Mouse (Mus musculus) MEL (cell line): ENCODE results near the gene Mmp2. TPM values are rescaled to one million over a fixed set of nuclear protein-coding genes. Genes with fewer than 3 reads are reported as not detected.

Experiments used
- DNase-seq: peaks from one replicate; pipeline ENCODE4 v3.0.0; 2011; ENCODE audit warnings: low read depth, low spot score
- H3K27ac ChIP-seq: 2 replicates; pipeline ENCODE4 v1.5.1; 2012; ENCODE audit warnings: low read depth, mild to moderate bottlenecking, control low read depth, low read length, moderate library complexity; ENCODE audit not compliant: control insufficient read depth
- H3K27me3 ChIP-seq, 2 experiments: fragments of 150-350 bp in 1 of 2; sonication (generic) in 1 of 2; 2 replicates each; pipeline ENCODE4 v1.6.1; 2012; ENCODE audit warnings: low read length in 2 of 2, mild to moderate bottlenecking in 2 of 2, improper control_type of control experiment in 1 of 2, moderate library complexity in 1 of 2; ENCODE audit not compliant: insufficient read depth in 2 of 2, control insufficient read depth in 1 of 2
- H3K36me3 ChIP-seq, 2 experiments: 2 replicates each; pipeline ENCODE4 v1.6.1; 2012 to 2014; ENCODE audit warnings: low read length in 2 of 2, improper control_type of control experiment in 1 of 2, inconsistent platforms in 1 of 2, mild to moderate bottlenecking in 1 of 2; ENCODE audit not compliant: insufficient read depth in 2 of 2, control insufficient read depth in 1 of 2
- H3K4me1 ChIP-seq, 2 experiments: fragments of 150-350 bp in 1 of 2; sonication (generic) in 1 of 2; 2 replicates each; pipeline ENCODE4 v1.6.1; 2012; ENCODE audit warnings: low read length in 2 of 2, improper control_type of control experiment in 1 of 2, mild to moderate bottlenecking in 1 of 2; ENCODE audit not compliant: insufficient read depth in 2 of 2, control insufficient read depth in 1 of 2
- H3K4me3 ChIP-seq, 2 experiments: fragments of 150-350 bp in 1 of 2; sonication (generic) in 1 of 2; 2 replicates each; pipeline ENCODE4 v1.5.1; 2012; ENCODE audit warnings: low read depth in 2 of 2, low read length in 2 of 2, mild to moderate bottlenecking in 2 of 2, moderate library complexity in 2 of 2, control low read depth in 1 of 2, improper control_type of control experiment in 1 of 2; ENCODE audit not compliant: control insufficient read depth in 1 of 2, insufficient read depth in 1 of 2
- H3K79me2 ChIP-seq: 2 replicates; pipeline ENCODE4 v1.6.1; 2012; ENCODE audit warnings: mild to moderate bottlenecking, low read length, moderate library complexity; ENCODE audit not compliant: control insufficient read depth, poor library complexity, insufficient read depth
- H3K9ac ChIP-seq: 2 replicates; pipeline ENCODE4 v1.6.1; 2012; ENCODE audit warnings: low read depth, mild to moderate bottlenecking, control low read depth, low read length, moderate library complexity; ENCODE audit not compliant: control insufficient read depth, poor library complexity, severe bottlenecking
- H3K9me3 ChIP-seq: fragments of 150-350 bp; sonication (generic); replicated peaks from 2 replicates; pipeline ENCODE4 v1.6.1; 2012; ENCODE audit warnings: mild to moderate bottlenecking, low read length, improper control_type of control experiment, moderate library complexity; ENCODE audit not compliant: insufficient read depth
- CHD1 ChIP-seq: IDR thresholded peaks from 2 replicates; pipeline ENCODE4 v1.6.1; 2012; ENCODE audit warnings: low read depth, mild to moderate bottlenecking, inconsistent platforms, low read length, improper control_type of control experiment
- CHD2 ChIP-seq: IDR thresholded peaks from 2 replicates; pipeline ENCODE4 v1.6.1; 2011; ENCODE audit warnings: low read length, improper control_type of control experiment
- CTCF ChIP-seq, 3 experiments: IDR thresholded peaks in 2 of 3; conservative IDR thresholded peaks in 1 of 3; 2 replicates each; pipeline ENCODE4 v1.5.1; 2011 to 2012; ENCODE audit warnings: low read length in 3 of 3, low read depth in 2 of 3, mild to moderate bottlenecking in 2 of 3, improper control_type of control experiment in 1 of 3, inconsistent platforms in 1 of 3, mixed read lengths in 1 of 3, moderate library complexity in 1 of 3; ENCODE audit not compliant: control insufficient read depth in 1 of 3, insufficient read depth in 1 of 3, poor library complexity in 1 of 3, severe bottlenecking in 1 of 3
- EP300 ChIP-seq, 2 experiments: IDR thresholded peaks; 2 replicates each; pipeline ENCODE4 v1.6.1; 2011; ENCODE audit warnings: improper control_type of control experiment in 2 of 2, low read length in 2 of 2, low read depth in 1 of 2, mild to moderate bottlenecking in 1 of 2
- GATA1 ChIP-seq: IDR thresholded peaks from 2 replicates; pipeline ENCODE4 v1.6.1; 2011; ENCODE audit warnings: low read depth, low read length, improper control_type of control experiment
- HCFC1 ChIP-seq: IDR thresholded peaks from 2 replicates; pipeline ENCODE4 v1.6.1; 2012; ENCODE audit warnings: low read depth, mild to moderate bottlenecking, inconsistent platforms, low read length, improper control_type of control experiment, moderate library complexity
- JUND ChIP-seq: IDR thresholded peaks from 2 replicates; pipeline ENCODE4 v1.6.1; 2011; ENCODE audit warnings: low read depth, mild to moderate bottlenecking, improper control_type of control experiment, low read length
- KAT2A ChIP-seq: conservative IDR thresholded peaks from 2 replicates; pipeline ENCODE4 v1.6.1; 2012; ENCODE audit warnings: low read depth, low read length, improper control_type of control experiment, inconsistent platforms
- MAFK ChIP-seq: IDR thresholded peaks from 2 replicates; pipeline ENCODE4 v1.6.1; 2011; ENCODE audit warnings: low read depth, mild to moderate bottlenecking, low read length, improper control_type of control experiment, borderline replicate concordance
- MEF2A ChIP-seq: IDR thresholded peaks from 2 replicates; pipeline ENCODE4 v1.6.1; 2014; ENCODE audit warnings: low read depth, mild to moderate bottlenecking, inconsistent platforms, low read length, improper control_type of control experiment; ENCODE audit not compliant: poor library complexity, insufficient replicate concordance, severe bottlenecking; ENCODE audit errors: extremely low read depth
- MXI1 ChIP-seq: IDR thresholded peaks from 2 replicates; pipeline ENCODE4 v1.6.1; 2011; ENCODE audit warnings: mild to moderate bottlenecking, low read depth, low read length, improper control_type of control experiment
- MYC ChIP-seq: IDR thresholded peaks from 2 replicates; pipeline ENCODE4 v1.6.1; 2011; ENCODE audit warnings: low read depth, mild to moderate bottlenecking, low read length, improper control_type of control experiment, moderate library complexity
- NELFE ChIP-seq: IDR thresholded peaks from 2 replicates; pipeline ENCODE4 v1.6.1; 2011; ENCODE audit warnings: low read depth, low read length, improper control_type of control experiment
- NRF1 ChIP-seq: IDR thresholded peaks from 2 replicates; pipeline ENCODE4 v1.6.1; 2014; ENCODE audit warnings: low read depth, mild to moderate bottlenecking, inconsistent platforms, low read length, improper control_type of control experiment, moderate library complexity; ENCODE audit not compliant: poor library complexity, insufficient read depth, severe bottlenecking
- POLR2A ChIP-seq, 2 experiments: IDR thresholded peaks; 2 replicates each; pipeline ENCODE4 v1.6.1; 2011 to 2012; ENCODE audit warnings: low read length in 2 of 2, mild to moderate bottlenecking in 2 of 2, control low read depth in 1 of 2, improper control_type of control experiment in 1 of 2, low read depth in 1 of 2, moderate library complexity in 1 of 2; ENCODE audit not compliant: control insufficient read depth in 1 of 2, insufficient read depth in 1 of 2, poor library complexity in 1 of 2
- POLR2AphosphoS2 ChIP-seq: IDR thresholded peaks from 2 replicates; pipeline ENCODE4 v1.6.1; 2011; ENCODE audit warnings: low read length, improper control_type of control experiment
- POLR2AphosphoS5 ChIP-seq: IDR thresholded peaks from 2 replicates; pipeline ENCODE4 v1.6.1; 2012; ENCODE audit warnings: low read depth, borderline replicate concordance, mild to moderate bottlenecking, inconsistent platforms, low read length, moderate library complexity, mixed read lengths
- RAD21 ChIP-seq: IDR thresholded peaks from 2 replicates; pipeline ENCODE4 v1.6.1; 2011; ENCODE audit warnings: mild to moderate bottlenecking, low read depth, low read length, improper control_type of control experiment
- RCOR1 ChIP-seq: IDR thresholded peaks from 2 replicates; pipeline ENCODE4 v1.6.1; 2012; ENCODE audit warnings: low read depth, mild to moderate bottlenecking, inconsistent platforms, low read length, improper control_type of control experiment
- SIN3A ChIP-seq: IDR thresholded peaks from 2 replicates; pipeline ENCODE4 v1.6.1; 2012; ENCODE audit warnings: low read length, improper control_type of control experiment, inconsistent platforms
- TAL1 ChIP-seq: IDR thresholded peaks from 2 replicates; pipeline ENCODE4 v1.6.1; 2012; ENCODE audit warnings: mild to moderate bottlenecking, inconsistent platforms, low read length, moderate library complexity, mixed read lengths
- TBP ChIP-seq: IDR thresholded peaks from 2 replicates; pipeline ENCODE4 v1.8.0; 2011; ENCODE audit warnings: low read depth, low read length, improper control_type of control experiment
- UBTF ChIP-seq: IDR thresholded peaks from 2 replicates; pipeline ENCODE4 v1.6.1; 2012; ENCODE audit warnings: low read depth, mild to moderate bottlenecking, inconsistent platforms, low read length, improper control_type of control experiment, moderate library complexity, borderline replicate concordance; ENCODE audit not compliant: insufficient read depth
- USF1 ChIP-seq: IDR thresholded peaks from 2 replicates; pipeline ENCODE4 v1.6.1; 2014; ENCODE audit warnings: low read depth, mild to moderate bottlenecking, inconsistent platforms, low read length, improper control_type of control experiment, moderate library complexity
- USF2 ChIP-seq, 2 experiments: IDR thresholded peaks; 2 replicates each; pipeline ENCODE4 v1.6.1; 2011 to 2012; ENCODE audit warnings: improper control_type of control experiment in 2 of 2, low read length in 2 of 2, borderline replicate concordance in 1 of 2, inconsistent platforms in 1 of 2, low read depth in 1 of 2, mild to moderate bottlenecking in 1 of 2; ENCODE audit not compliant: insufficient read depth in 1 of 2
- ZC3H11A ChIP-seq: IDR thresholded peaks from 2 replicates; pipeline ENCODE4 v1.6.1; 2012; ENCODE audit warnings: low read depth, mild to moderate bottlenecking, inconsistent platforms, low read length, improper control_type of control experiment
- ZKSCAN1 ChIP-seq: IDR thresholded peaks from 2 replicates; pipeline ENCODE4 v1.6.1; 2012; ENCODE audit warnings: low read depth, mild to moderate bottlenecking, inconsistent platforms, low read length, improper control_type of control experiment, moderate library complexity
- polyA plus RNA-seq, 2 experiments: library from polyadenylated mRNA; stranded (reverse) in 1 of 2; unstranded in 1 of 2; fragments of >175 nt in 1 of 2; fragments of >200 nt in 1 of 2; gene quantifications; 2 replicates each; pipeline versions ENCODE4 v1.2.1 to v1.2.4; 2012; ENCODE audit warnings: low replicate concordance in 2 of 2, low read depth in 1 of 2; ENCODE audit not compliant: insufficient read length in 2 of 2, insufficient read depth in 1 of 2, missing spikeins in 1 of 2
- total RNA-seq: library from RNA; depleted of rRNA; stranded (reverse); fragments of 300-350 nt; gene quantifications from 2 replicates; pipeline ENCODE4 v1.2.3, GENCODE M21; 2012

The Mmp2 gene
- total and polyA plus RNA-seq, 3 experiments, result 0.25 TPM; not detected in 2

DNA sequence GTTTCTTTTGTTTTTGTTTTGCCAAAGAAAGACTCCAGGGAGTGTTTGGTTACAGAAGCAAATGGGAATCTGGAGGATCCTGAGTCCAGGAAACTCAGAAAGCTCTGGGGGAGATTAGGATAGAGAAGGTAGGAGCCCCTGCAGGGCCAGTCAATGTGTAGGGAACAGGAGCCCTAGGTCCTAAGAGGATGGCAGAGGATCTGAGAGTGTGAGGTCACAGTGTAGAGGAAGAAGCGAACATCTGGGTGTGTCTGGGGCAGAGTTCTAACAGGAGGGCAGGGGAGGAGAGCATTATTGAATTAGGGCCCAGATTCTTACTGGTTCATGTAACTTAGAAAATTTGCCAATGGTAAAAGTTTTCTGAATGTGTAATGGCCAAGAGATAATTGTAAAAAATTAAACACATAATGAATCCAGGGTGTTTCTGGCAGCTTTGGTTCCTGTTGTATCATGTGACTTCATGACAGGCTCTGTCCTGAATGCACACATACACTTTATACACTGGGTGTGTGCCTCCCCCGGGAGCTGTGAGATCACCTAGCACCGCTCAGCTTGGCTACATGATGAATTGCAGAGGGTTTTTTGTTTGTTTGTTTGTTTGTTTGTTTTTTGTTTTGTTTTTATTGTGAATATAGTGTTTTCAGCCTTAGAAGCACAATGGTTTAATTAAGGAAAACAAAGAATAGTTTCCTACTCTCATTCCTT lies 43.0 kb upstream of the Mmp2 start:
- Histone ChIP-seq H3K36me3 (no peaks in the 10 kb centered on the region), H3K4me1 (no peaks in the 10 kb centered on the region), H3K27ac (no peak overlapping the region), H3K27me3 (no peaks in the 10 kb centered on the region), H3K9me3 (no peaks in the 10 kb centered on the region), H3K9ac (no peak overlapping the region), H3K79me2 (no peaks in the 10 kb centered on the region), H3K4me3 (no peak overlapping the region)
- DNase-seq, result no peak
- no peak for TF ChIP-seq USF2 (IDR thresholded peaks at IDR 0.05; ENCODE audit: borderline replicate concordance in 1 of 2, insufficient read depth in 1 of 2, low read depth in 1 of 2, low read length in 2 of 2)
- no peak for TF ChIP-seq MYC
- no peak for TF ChIP-seq JUND
- TF ChIP-seq USF1, result no peak
- no peak for TF ChIP-seq CTCF (IDR thresholded peaks at IDR 0.05 in 2 of 3, conservative IDR thresholded peaks at IDR 0.05 in 1 of 3; ENCODE audit: control insufficient read depth in 1 of 3, insufficient read depth in 1 of 3, low read depth in 2 of 3, low read length in 3 of 3, poor library complexity in 1 of 3, severe bottlenecking in 1 of 3)
- no peak for TF ChIP-seq MAFK
- no peak for TF ChIP-seq NRF1
- TF ChIP-seq RCOR1, result no peak
- no peak for TF ChIP-seq HCFC1
- no peak for TF ChIP-seq MXI1
- no peak for TF ChIP-seq POLR2AphosphoS5
- no peak for TF ChIP-seq TBP
- TF ChIP-seq EP300 (IDR thresholded peaks at IDR 0.05; ENCODE audit: low read depth in 1 of 2, low read length in 2 of 2), result no peak
- no peak for TF ChIP-seq GATA1
- no peak for TF ChIP-seq CHD2
- TF ChIP-seq MEF2A, result no peak
- TF ChIP-seq POLR2AphosphoS2, result no peak
- no peak for TF ChIP-seq POLR2A (IDR thresholded peaks at IDR 0.05; ENCODE audit: control insufficient read depth in 1 of 2, insufficient read depth in 1 of 2, low read depth in 1 of 2, low read length in 2 of 2, poor library complexity in 1 of 2)
- TF ChIP-seq CHD1, result no peak
- TF ChIP-seq NELFE, result no peak
- TF ChIP-seq, all 39 proteins: peak for 0

DNA sequence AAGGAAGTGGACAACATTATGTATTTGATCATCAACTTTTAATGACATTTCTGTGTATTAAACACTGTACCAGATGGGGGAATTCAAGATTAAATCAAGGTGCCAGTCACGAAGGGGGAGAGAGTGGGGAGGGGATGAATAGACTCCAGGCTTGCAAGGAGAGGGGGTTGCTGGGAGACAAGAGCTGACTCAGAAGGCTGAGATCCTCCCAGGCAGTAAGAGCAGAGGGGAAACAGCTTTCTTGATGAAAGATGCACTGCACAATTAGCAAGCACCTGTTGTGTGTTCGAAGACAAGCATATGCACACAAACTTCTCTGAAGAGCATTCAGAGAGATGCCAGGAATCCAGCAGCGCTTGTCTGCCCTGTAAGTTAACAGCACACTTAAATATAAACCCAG lies 36.3 kb upstream of the Mmp2 start:
- H3K9me3 ChIP-seq, result no peaks in the 10 kb centered on the region
- H3K27me3 ChIP-seq, result no peaks in the 10 kb centered on the region
- TF ChIP-seq POLR2AphosphoS5 (no peak), ZC3H11A (no peak), MXI1 (no peak), POLR2A (IDR thresholded peaks at IDR 0.05; ENCODE audit: control insufficient read depth in 1 of 2, insufficient read depth in 1 of 2, low read depth in 1 of 2, low read length in 2 of 2, poor library complexity in 1 of 2) (no peak), JUND (no peak), RAD21 (no peak), POLR2AphosphoS2 (no peak), MEF2A (no peak), KAT2A (no peak), CTCF (IDR thresholded peaks at IDR 0.05 in 2 of 3, conservative IDR thresholded peaks at IDR 0.05 in 1 of 3; ENCODE audit: control insufficient read depth in 1 of 3, insufficient read depth in 1 of 3, low read depth in 2 of 3, low read length in 3 of 3, poor library complexity in 1 of 3, severe bottlenecking in 1 of 3) (no peak), UBTF (no peak), TAL1 (no peak), MYC (no peak), ZKSCAN1 (no peak), SIN3A (no peak), USF1 (no peak)

More for the DNA sequence above, 36.3 kb upstream of the Mmp2 start:
- Histone ChIP-seq H3K4me3 (no peak overlapping the region), H3K9ac (no peak overlapping the region), H3K4me1 (no peaks in the 10 kb centered on the region), H3K79me2 (no peaks in the 10 kb centered on the region), H3K27ac (no peak overlapping the region), H3K36me3 (no peaks in the 10 kb centered on the region)
- DNase-seq, result no peak
